ENCODE assay signal across 17 mouse cellular contexts in the genomic region with DNA sequence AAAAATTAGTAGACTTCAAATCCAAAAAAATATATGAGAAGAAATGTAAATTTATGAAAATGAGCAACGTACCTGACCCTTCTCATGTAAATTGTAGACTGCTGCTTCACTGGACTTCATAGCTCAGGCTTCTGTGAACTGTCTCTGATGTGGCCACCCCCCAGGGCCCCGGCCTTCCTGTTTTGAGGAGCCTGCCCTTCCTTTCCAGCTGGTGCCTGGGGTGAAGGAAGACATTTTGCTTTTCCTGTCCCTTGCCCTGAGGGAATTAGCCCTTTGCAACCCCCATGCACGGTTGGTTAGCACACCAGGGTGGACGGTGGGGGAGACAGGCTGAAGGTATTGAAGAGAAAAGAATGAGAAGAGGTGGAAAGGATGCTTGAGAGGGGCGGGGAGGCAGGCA. TPM values are rescaled to one million over a fixed set of nuclear protein-coding genes. Genes with fewer than 3 reads are reported as not detected.
A peak's percentile ranks its signal among the peaks of the same experiment; 100 is the strongest.
DNase-seq lines count a peak whose midpoint lies in the region; ATAC-seq and TF ChIP-seq lines count a peak whose summit lies in the region.
"Had no signal": no experiment of that assay in that cellular context is flagged by ENCODE, and none has a peak within 500 bp of the region (broad histone marks: within the 10 kb centered on the region; RNA-seq: fewer than 3 reads in every experiment).

No protein-coding gene starts in this region.

- no peaks in the 10 kb centered on the region for H3K36me3 ChIP-seq in hindbrain, embryonic 10.5 days
- no peaks in the 10 kb centered on the region for H3K36me3 ChIP-seq in hindbrain, embryonic 12.5 days
- no peaks in the 10 kb centered on the region for H3K36me3 ChIP-seq in liver, adult 2 months (ENCODE audit: control insufficient read depth, insufficient read depth, low read length)
- H3K36me3 ChIP-seq in midbrain, embryonic 16.5 days (ENCODE audit: control insufficient read depth, insufficient read depth, low read length): no peaks in the 10 kb centered on the region
- H3K36me3 ChIP-seq: embryonic facial prominence, embryonic 12.5 days; midbrain, embryonic 15.5 days; stomach, embryonic 15.5 days had no signal

- DNase-seq in hindbrain, embryonic 10.5 days (ENCODE audit: low spot score): no peak
- DNase-seq in liver, adult 2 months (ENCODE audit: extremely low read depth, low read depth, low spot score): no peak
- no peak for DNase-seq in liver
- peak; percentile 51 to 66 for DNase-seq in kidney, postnatal 36 days
- no peak for DNase-seq in layer of hippocampus, postnatal 10 days (ENCODE audit: low spot score in 2 of 2)
- DNase-seq: cerebellum, postnatal 36 days had no signal

- no peak for ATAC-seq in hindbrain, embryonic 12.5 days (ENCODE audit: low FRiP score)
- no peak for ATAC-seq in midbrain, embryonic 16.5 days
- ATAC-seq: midbrain, embryonic 15.5 days; Patski had no signal

- peaks cover 57% of the 10 kb centered on the region for H3K27me3 ChIP-seq in hindbrain, embryonic 10.5 days (ENCODE audit: insufficient read depth, poor library complexity, severe bottlenecking)
- peaks cover 32% of the 10 kb centered on the region for H3K27me3 ChIP-seq in hindbrain, embryonic 12.5 days
- no peaks in the 10 kb centered on the region for H3K27me3 ChIP-seq in liver, adult 2 months (ENCODE audit: control insufficient read depth, insufficient read depth, low read length)
- H3K27me3 ChIP-seq in midbrain, embryonic 16.5 days (ENCODE audit: control insufficient read depth, insufficient read depth, low read depth, low read length): peaks cover 16% of the 10 kb centered on the region

- TF ChIP-seq CTCF in liver, adult 2 months (IDR thresholded peaks at IDR 0.05; ENCODE audit: low read depth, low read length): no peak
- TF ChIP-seq CTCF in cortical plate, adult 2 months (IDR thresholded peaks at IDR 0.05; ENCODE audit: extremely low read depth, insufficient read depth, low read length): no peak

- no peak overlapping the region for H3K4me2 ChIP-seq in hindbrain, embryonic 12.5 days (replicated peaks)
- H3K4me2 ChIP-seq in midbrain, embryonic 16.5 days (ENCODE audit: low read length): no peak overlapping the region
- H3K4me2 ChIP-seq: embryonic facial prominence, embryonic 12.5 days; midbrain, embryonic 15.5 days; stomach, embryonic 15.5 days had no signal

- peaks cover 69% of the 10 kb centered on the region for H3K4me1 ChIP-seq in hindbrain, embryonic 10.5 days (replicated peaks)
- H3K4me1 ChIP-seq in hindbrain, embryonic 12.5 days: peaks cover 21% of the 10 kb centered on the region
- H3K4me1 ChIP-seq in liver, adult 2 months (ENCODE audit: control insufficient read depth, insufficient read depth, low read length): peaks cover 1% of the 10 kb centered on the region
- peaks cover 29% of the 10 kb centered on the region for H3K4me1 ChIP-seq in cortical plate, adult 2 months (ENCODE audit: control insufficient read depth, insufficient read depth, low read length)
- H3K4me1 ChIP-seq in midbrain, embryonic 16.5 days (ENCODE audit: control insufficient read depth, insufficient read depth, low read length): peaks cover 2% of the 10 kb centered on the region; the same call in 1 of the 2 replicates
- H3K4me1 ChIP-seq: midbrain, embryonic 15.5 days had no signal

- no peak overlapping the region for H3K9ac ChIP-seq in hindbrain, embryonic 12.5 days
- H3K9ac ChIP-seq in liver, adult 2 months (ENCODE audit: low read depth, low read length): no peak overlapping the region
- H3K9ac ChIP-seq in midbrain, embryonic 16.5 days (ENCODE audit: low read depth, low read length): no peak overlapping the region
- H3K9ac ChIP-seq: embryonic facial prominence, embryonic 12.5 days; liver, embryonic 14.5 days; midbrain, embryonic 15.5 days; stomach, embryonic 15.5 days had no signal

- H3K27ac ChIP-seq in hindbrain, embryonic 10.5 days: 0 out of 2 replicates have a peak overlapping the region, but pooled peaks have one; percentile 23
- H3K27ac ChIP-seq in hindbrain, embryonic 12.5 days: no peak overlapping the region
- peak overlapping the region; percentile 15 for H3K27ac ChIP-seq in liver, adult 2 months (replicated peaks; ENCODE audit: insufficient read depth, low read depth, low read length)
- peak overlapping the region; percentile 52; the same call in 1 of the 2 replicates for H3K27ac ChIP-seq in cortical plate, adult 2 months (ENCODE audit: insufficient read depth, low read length)
- H3K27ac ChIP-seq in midbrain, embryonic 16.5 days (ENCODE audit: low read length): no peak overlapping the region
- H3K27ac ChIP-seq: embryonic facial prominence, embryonic 12.5 days; liver, embryonic 14.5 days; midbrain, embryonic 15.5 days had no signal

- H3K4me3 ChIP-seq in hindbrain, embryonic 10.5 days: no peak overlapping the region
- no peak overlapping the region for H3K4me3 ChIP-seq in hindbrain, embryonic 12.5 days
- H3K4me3 ChIP-seq in liver, adult 2 months (ENCODE audit: insufficient read depth, low read depth, low read length): no peak overlapping the region
- H3K4me3 ChIP-seq in cortical plate, adult 2 months (ENCODE audit: insufficient read depth, low read length): 0 out of 2 replicates have a peak overlapping the region, but pooled peaks have one; percentile 5
- no peak overlapping the region for H3K4me3 ChIP-seq in midbrain, embryonic 16.5 days (ENCODE audit: low read depth, low read length)
- H3K4me3 ChIP-seq: embryonic facial prominence, embryonic 12.5 days; midbrain, embryonic 15.5 days; stomach, embryonic 15.5 days had no signal

- WGBS in hindbrain, embryonic 10.5 days: 34% methylated on average over 5 of the region's 5 CpGs
- WGBS in hindbrain, embryonic 12.5 days: 31% methylated on average over 5 of the region's 5 CpGs
- WGBS in liver, adult 2 months: 51% methylated on average over 5 of the region's 5 CpGs
- 32% methylated on average over 5 of the region's 5 CpGs for WGBS in midbrain, embryonic 16.5 days

- H3K9me3 ChIP-seq in hindbrain, embryonic 10.5 days: no peaks in the 10 kb centered on the region
- no peaks in the 10 kb centered on the region for H3K9me3 ChIP-seq in hindbrain, embryonic 12.5 days (replicated peaks)
- H3K9me3 ChIP-seq in midbrain, embryonic 16.5 days (replicated peaks; ENCODE audit: control insufficient read depth, low read length, poor library complexity, severe bottlenecking): no peaks in the 10 kb centered on the region
- H3K9me3 ChIP-seq: embryonic facial prominence, embryonic 12.5 days; midbrain, embryonic 15.5 days; stomach, embryonic 15.5 days had no signal

- TF ChIP-seq POLR2A in liver, adult 2 months (IDR thresholded peaks at IDR 0.05; ENCODE audit: extremely low read depth, insufficient read depth, low read length): no peak
- TF ChIP-seq POLR2A in cortical plate, adult 2 months (IDR thresholded peaks at IDR 0.05; ENCODE audit: extremely low read depth, insufficient read depth, low read length): no peak

- H3K79me2 ChIP-seq in liver, adult 2 months (ENCODE audit: control insufficient read depth, insufficient read depth, low read length): no peaks in the 10 kb centered on the region

RNA-seq across cellular contexts. Expression of gene Pde2a, which starts 35.3 kb away (rescaled TPM):
- polyA plus RNA-seq in hindbrain, embryonic 10.5 days (2016; fragmentation: Nextera tagmentation; extraction: Ambion mirVana): 18.3 and 30.3 TPM in 2 replicates
- 26.9 and 27.4 TPM in 2 replicates for polyA plus RNA-seq in hindbrain, embryonic 12.5 days (2016; fragmentation: Nextera tagmentation; extraction: Ambion mirVana)
- 11.4 and 13.2 TPM in 2 replicates for total RNA-seq in liver, adult 2 months (2014; rRNA removed)
- 7.7 and 7.9 TPM in 2 replicates for polyA plus RNA-seq in liver, adult 2 months (2012; rRNA removed)
- polyA plus RNA-seq in cortical plate, adult 2 months (2012; rRNA removed): 223 and 236 TPM in 2 replicates
- polyA plus RNA-seq in midbrain, embryonic 16.5 days (2015; fragmentation: Nextera tagmentation; extraction: Ambion mirVana): 31.6 and 35.5 TPM in 2 replicates
- 100 to 1,000 TPM; 197 to 215 TPM for total RNA-seq in layer of hippocampus, postnatal 10 days (2021)

RNA-seq across cellular contexts. Expression of gene Gm45837, which starts 46.1 kb away (rescaled TPM):
- polyA plus RNA-seq in hindbrain, embryonic 10.5 days (2016; fragmentation: Nextera tagmentation; extraction: Ambion mirVana): 0.82 and 1.3 TPM in 2 replicates
- polyA plus RNA-seq in hindbrain, embryonic 12.5 days (2016; fragmentation: Nextera tagmentation; extraction: Ambion mirVana): not detected in 2 replicates
- not detected in 2 replicates for total RNA-seq in liver, adult 2 months (2014; rRNA removed)
- not detected in 2 replicates for polyA plus RNA-seq in liver, adult 2 months (2012; rRNA removed)
- polyA plus RNA-seq in cortical plate, adult 2 months (2012; rRNA removed): 0.56 and 0.59 TPM in 2 replicates
- polyA plus RNA-seq in midbrain, embryonic 16.5 days (2015; fragmentation: Nextera tagmentation; extraction: Ambion mirVana): 0.65 and 0.69 TPM in 2 replicates
- total RNA-seq in layer of hippocampus, postnatal 10 days (2021): 1 to 10 TPM in 1 of 2 experiments, not detected in 1; 1.7 TPM
- total RNA-seq: gastrocnemius, postnatal 4 days; left cerebral cortex, postnatal 14 days had no signal
- polyA plus RNA-seq: embryonic facial prominence, embryonic 12.5 days; liver, embryonic 14.5 days; midbrain, embryonic 15.5 days; neural tube, embryonic 11.5 days had no signal

Comparison
In these comparisons a context has a peak if more than half of its experiments do, and no peak if none do; other contexts are left out.
1. H3K27ac ChIP-seq: peak in hindbrain, embryonic 10.5 days (single experiment), liver, adult 2 months (single experiment) and cortical plate, adult 2 months (single experiment); none in hindbrain, embryonic 12.5 days (single experiment) and midbrain, embryonic 16.5 days (single experiment).
2. DNase-seq: peak in kidney, postnatal 36 days (2 of 2); none in hindbrain, embryonic 10.5 days (single experiment), liver, adult 2 months (single experiment), liver (single experiment) and layer of hippocampus, postnatal 10 days (0 of 2).